Mouse (Mus musculus): ENCODE results near the gene Chic2.

Chic2 gene

DNA sequence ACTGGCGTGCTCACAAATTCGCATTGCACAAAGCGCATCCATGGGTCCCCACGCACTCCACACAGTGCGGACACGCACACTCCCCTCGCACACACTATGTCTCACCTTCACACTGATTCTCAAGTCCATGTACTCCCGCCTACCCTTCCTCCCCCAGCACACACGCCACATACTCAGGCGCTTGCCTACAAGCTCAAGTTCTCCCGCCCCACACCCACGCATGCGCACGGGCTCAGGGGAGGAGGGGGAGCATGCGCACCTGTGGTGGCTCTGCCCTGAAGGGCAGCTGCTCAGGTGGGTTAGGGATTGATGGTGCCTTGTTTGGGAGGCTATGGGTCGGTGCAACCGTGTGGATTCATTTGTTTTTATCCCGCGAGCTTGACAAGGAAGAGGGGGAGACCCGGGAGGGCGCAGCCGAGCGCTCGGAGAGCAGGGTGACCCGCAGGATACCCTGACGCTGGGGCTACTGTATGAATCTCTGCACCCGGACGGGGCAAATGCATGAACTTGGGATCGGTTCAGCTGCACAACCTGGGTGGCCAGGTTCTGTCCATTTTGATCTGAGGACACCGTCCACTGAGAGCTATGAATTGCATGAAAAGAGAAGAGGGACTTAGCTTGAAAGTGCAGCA, 22.7 kb upstream of the Chic2 start:
- peak; percentile 77 for DNase-seq (ENCODE audit: low spot score)

DNA sequence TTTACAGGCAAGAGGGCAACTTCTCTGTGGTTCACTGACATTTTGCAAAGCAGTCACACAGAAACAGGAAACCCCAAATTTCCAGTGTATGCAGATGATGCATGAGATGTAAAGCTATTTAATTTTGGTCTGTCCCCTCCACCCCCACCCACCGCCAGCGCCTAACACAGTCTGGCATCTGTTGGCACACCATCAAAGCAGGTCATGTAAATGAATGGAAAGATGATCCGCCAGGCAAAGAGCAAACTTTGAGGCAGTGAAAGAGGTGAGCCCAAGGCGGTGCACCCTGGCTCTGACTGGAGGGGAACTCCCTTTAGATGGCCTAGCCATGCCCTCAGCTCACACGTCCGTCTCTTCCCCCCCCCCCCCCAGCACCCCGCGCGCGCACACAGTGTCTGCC, 22.1 kb upstream of the Chic2 start:
- DNase-seq (ENCODE audit: low spot score) = no peak

DNA sequence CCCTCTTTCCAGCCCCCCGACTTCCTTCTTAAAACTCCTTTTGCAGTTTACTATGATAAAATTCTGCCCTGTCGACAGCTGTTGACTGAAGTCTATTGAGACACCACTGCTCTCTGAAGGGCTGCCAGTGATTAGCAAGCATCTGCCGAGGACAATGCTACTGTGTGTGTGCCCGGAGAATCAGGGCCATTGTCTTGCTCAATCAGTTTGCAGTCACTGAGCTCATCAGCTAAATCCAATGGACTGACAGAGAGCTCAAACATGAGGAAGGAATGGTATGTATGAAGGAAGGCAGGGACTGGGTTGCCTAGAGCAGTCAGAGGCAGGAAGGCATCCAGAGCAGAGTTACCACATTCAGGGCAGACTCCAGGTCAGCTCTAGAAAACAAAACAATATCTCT, 18.6 kb upstream of the Chic2 start:
- peak; percentile 11 for DNase-seq (ENCODE audit: low spot score)

DNA sequence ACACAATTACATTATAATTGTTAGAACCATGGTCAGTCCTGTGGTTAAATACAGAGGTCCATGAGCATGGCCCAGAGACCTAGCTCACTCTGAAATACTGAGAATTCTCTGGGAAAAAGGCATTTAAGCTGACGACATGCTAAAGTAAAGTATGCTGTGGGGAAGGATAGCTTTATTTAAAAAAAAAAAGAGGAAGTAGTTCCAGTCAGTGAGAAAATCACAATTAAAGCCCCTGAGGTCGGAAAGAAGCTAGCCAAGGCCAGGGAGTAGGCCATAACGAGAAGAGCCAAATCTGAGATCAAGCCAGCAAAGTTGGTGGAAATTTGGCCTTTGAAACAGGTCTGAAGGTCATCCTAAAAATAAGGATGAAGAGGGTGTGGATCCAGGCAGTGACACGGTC, 6.5 kb upstream of the Chic2 start:
- no peak for DNase-seq (ENCODE audit: low spot score)

DNA sequence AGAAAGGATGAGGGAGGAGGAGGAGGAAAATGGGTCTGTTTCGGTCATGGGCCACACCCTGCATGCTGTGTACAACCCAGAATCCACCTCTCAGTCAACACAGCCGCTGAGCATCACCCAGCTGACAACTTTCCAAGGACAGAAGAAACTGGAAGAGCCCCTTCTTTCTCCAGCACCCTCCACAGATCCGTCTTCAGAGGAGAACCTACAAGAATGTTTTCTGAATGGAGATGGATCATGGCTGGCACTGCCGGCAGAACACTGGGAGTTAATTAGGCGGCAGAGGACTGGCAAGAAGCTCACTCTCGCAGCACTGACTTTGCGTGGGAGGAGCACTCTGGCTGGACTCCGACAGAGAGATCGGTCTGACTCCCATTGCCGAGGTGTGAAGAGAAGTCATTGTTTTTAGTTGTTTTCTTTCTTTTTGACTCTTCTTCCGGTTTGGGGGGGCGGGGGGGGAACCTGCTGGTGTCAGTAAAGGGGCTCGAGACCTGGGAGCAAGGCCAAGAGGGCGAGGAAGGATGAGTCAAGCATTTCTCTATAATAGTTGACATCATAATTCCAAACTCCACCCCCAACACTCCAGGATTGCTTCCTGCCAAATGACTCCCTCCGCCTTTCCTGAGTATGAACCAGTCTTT, 2.2 kb upstream of the Chic2 start:
- DNase-seq (ENCODE audit: low spot score) = no peak

DNA sequence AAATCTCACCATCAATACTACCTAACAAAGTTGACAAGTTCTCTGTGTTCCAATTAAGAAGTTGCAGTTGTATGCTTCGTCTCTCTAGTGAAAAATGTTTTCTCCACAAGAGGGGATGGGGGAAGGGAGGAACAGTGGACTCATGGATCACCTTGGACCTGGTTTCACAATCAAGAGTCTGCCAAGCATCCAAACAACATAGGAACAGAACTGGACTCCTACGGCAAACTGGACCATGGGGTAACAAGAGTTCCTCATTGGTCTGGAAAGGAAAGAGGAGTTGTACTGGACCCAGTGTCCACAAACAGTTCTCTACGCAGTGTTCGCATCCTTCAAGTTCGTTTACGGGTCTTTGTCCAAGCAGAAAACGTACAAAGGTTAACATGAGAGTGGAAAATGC, 797 bp upstream of the Chic2 start:
- no peak for DNase-seq (ENCODE audit: low spot score)

DNA sequence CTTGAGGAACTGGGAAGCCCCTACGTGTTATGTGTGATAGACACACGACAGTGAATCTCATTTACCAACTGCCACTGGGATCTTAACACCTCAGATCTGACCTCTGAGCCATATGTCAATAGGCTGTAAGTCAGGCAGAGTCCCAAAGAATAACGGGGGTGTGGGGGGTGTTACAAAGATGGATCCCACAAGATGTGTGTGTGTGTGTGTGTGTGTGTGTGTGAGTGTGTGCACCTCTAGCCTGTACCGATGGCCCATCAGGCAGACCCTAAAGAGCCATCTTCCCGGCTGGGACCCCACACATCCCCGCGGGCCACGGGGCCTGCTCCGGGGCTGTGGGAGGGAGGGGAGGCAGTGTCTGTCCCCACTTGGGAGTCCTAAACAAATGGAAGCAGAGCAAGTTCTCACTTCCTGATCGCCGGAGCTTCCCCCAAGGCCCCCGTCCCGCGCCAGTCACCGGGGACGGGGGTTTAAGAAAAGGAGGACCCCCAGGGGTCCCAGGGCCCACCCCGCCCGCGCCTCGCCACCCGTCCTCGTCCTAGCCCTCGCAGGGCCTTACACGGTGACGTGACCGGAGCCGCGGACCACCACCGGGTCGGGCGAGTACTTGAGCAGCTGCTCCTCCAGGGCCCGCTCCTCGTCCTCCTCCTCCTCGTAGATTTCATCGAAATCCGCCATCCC, 813 bp downstream of the Chic2 start:
- DNase-seq (ENCODE audit: low spot score) = no peak

DNA sequence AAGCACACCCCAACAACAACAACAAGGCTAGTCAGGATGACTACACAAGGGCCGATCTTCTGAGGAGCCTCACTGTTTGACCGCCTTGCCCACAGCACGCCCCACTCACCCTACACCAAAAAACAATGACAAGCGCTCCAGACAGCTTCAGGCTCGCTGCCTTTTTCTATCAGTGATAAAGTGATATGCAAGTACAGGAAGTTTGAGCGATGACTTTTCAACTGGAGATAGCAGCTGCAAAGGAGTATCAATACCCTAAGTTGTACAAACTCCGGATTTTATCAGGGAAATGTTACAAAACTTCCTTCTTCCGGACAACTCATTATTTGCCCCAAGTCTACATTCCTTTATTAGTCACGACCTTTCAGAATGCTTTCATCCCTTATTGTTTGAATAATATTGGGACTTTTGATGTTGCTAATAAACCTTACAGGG, 1.5 kb downstream of the Chic2 start:
- DNase-seq (ENCODE audit: low spot score) = no peak

DNA sequence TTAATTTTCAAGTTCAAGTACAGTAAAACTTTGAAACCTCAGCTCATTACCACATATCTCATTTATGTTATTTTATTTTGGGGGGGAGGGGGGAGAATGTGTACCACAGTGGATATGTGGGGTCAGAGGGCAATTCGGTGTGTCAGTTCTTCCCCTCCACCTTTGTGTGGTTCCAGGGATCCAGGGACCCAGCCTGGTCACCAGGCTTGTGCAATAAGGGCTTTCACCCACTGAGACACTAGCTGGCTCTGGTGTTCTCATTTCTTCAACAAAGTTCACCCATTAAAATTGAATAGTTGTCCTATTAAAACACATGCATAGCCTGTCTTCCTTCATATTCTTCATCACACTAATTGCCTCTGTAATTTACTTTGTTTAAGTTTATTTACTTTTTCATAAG, 5.3 kb downstream of the Chic2 start:
- no peak for DNase-seq (ENCODE audit: low spot score)

DNA sequence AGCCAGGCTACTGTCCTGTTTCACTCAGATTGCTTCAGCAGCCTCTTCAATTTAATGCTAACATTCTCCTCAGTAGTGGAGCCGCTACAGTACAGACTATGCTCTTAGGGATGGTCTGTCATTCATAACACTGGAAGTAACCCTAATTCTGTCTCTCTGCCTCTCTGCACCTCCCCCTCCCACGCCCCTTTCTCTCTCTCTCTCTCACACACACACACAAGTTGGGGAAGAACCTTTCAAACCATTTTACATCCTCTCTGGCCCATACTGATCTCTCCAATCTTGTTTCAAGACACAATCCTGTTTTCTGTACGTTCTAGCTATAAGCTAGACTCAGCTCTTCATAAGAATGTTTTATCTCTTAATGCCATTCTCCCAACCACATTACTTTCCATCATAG, 9.1 kb downstream of the Chic2 start:
- no peak for DNase-seq (ENCODE audit: low spot score)

DNA sequence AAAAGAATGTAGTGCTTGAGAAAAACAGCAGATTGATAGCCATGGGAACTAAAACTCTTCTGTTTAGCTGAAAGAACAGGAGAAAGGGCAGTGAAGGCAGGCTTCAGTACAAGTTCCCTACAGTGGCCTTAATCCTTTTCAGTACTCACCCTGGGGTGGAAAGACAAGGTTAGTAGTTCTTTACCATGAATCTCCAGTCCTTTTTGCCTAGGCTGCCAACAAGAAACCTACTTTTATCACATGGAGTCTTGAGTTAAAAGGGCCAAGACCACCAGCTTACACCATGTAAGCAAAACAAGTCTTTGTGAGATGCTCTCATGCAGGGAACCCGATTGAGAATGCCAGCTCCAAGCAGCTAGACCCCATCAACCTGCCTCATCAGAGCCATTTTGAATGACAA, 29.8 kb downstream of the Chic2 start:
- no peak for DNase-seq (ENCODE audit: low spot score)

DNA sequence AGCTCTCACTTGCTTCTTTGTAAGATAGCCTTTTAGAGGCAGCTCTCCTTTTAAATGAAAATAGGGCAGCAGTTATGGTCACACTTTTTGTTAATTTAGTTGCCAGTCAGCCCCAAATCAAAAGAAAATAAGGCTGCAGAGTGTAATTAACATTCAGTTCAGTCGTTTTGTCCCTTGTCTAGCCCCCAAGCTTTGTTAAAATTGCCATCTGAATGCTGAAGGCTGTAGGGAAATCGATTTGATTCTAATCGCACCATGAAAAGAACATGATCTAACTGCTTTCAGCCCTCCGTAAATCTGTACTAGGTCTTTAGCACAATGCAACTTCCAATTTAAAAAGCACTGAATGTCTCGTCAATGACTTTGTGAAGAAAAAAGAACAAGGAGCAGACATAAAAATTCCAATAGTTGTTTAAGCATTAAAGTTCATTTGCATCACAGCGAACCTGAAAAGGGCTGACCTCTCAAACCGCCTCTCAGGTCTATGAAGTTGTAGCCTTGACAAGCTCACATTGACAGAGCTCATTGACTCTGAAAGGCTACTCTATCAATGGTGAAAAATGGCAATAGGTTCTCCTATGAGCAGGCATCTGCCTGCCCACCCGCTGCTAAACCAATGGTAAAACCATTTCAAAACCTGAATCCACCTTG, 31.7 kb downstream of the Chic2 start:
- peak; percentile 65 for DNase-seq (ENCODE audit: low spot score)

DNA sequence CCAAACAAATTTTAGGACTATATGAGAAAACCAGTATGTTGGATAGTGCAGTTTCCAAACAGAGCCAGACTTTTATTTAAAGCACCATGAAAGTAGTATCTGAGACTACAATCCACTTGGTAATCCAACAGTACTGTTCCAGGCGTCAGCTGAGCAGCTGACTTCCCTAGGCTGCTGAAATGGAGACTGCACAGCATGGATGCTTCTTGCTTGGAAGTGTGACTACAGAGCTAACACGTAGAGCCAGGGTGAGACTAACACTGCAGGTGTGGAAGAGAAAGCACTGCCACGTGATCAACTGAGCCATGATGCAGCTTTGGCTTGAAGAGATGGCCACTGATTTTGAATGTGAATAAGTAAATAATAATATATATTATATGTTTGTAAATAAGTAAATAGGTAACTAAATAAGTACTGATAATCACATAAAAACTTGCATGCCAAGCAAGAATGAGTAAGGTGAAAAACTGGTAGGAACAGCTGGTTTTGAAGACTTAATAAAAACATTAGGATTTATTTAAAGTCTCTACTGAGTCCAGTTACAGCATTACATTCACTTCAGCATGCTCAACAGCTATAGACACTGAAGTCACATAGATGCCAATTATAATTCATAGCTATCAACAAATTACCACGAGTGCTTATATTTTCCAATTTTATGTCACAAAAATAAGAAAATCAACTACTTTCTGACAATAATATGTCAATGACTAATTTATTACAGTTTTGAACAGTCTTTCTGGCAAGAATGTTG, 32.4 kb downstream of the Chic2 start:
- peak; percentile 41 for DNase-seq (ENCODE audit: low spot score)

DNA sequence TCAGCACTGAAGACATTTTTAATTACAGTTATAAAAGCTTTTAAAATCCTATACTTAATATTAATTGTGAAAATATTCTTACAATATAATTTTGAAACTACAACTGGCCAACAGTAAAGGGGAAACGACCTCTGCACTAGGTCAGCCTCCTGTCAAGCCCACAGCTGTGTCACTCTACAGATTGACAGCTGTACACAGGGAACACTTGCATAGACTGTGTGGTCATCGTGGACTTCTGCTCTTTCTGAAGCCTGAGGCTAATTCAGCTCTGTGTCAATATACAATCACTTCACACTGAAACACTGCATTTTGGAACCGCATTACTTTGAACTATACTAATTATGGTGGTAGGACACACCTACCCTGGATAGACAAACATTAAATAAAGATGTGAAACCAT, 39.8 kb downstream of the Chic2 start:
- DNase-seq (ENCODE audit: low spot score) = no peak

DNA sequence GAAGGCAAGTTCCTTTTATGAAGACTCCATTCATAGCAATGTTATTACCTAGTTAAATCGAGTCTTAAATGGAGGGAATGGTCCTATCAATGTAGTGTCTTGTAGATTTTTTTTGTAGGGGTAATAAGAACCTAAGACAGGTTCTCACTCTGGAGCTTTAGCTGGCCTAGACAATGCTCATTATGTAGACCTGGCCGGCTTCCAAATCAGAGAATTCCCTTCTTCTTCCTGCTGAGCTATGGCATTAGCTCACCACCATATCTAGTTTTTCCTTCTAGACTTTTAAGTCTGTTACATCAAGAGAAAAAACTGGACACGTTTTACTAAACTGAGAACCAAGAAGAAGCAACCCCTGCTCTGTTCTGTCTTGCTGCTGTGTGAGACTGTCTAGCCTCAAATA, 42.5 kb downstream of the Chic2 start:
- DNase-seq (ENCODE audit: low spot score) = no peak

DNA sequence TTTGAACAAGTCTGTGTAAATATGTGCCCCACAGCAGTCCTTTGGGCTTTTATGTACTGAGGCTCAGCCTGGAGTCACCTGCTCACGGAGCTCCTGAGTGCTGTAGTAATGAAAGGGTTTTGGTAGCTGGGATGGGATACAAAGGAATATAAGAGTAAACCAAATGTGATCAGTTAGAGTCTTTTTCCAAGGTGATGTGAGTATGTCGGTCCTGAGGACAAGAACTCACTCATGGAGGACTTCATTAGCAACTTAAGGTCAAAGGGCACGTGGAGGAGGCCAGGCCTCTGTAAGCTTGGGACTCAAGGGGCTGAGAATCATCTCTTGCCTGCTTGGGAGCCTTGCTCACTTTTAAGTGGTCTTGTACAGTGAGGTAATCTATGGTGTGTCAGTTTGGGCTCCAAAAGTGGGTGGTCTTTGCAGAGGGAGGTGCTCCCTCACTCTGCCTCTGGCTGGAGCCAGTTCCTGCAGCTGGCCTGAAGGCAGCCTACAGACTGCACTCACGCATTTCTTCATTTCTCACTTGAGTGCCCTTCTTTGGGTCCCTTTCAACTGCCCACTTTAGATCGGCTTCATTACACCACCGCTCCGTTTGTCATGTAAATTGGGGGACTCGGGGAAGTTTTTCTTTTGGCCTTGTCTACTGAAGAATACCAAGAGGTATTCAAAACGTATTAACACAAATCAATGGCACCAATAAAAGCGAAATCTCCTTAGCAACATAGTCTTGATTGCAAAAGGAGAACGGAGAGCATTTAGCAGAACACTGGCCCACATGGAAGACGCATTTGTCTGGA, 45.7 kb downstream of the Chic2 start:
- DNase-seq (ENCODE audit: low spot score) = peak; percentile 79

DNA sequence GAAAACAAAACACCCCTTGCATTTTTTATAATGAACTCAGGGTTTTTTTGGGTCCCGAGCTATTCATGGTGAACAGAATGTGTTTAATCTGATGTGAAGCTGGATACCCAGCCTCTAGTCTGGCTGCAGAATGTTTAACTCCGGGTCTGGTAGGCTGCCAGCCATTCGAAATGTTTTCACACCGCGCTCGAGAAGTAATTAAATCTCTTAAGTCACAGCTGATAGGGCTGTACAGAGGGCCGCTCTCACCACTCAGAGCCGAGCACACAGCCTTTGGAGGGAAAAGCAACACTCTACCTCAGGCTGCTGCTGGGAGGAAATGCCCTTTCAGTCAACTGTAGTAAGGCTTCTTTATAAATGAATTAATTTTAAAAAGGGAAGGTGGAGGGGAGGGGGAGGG, 49.6 kb downstream of the Chic2 start:
- DNase-seq (ENCODE audit: low spot score) = no peak

DNA sequence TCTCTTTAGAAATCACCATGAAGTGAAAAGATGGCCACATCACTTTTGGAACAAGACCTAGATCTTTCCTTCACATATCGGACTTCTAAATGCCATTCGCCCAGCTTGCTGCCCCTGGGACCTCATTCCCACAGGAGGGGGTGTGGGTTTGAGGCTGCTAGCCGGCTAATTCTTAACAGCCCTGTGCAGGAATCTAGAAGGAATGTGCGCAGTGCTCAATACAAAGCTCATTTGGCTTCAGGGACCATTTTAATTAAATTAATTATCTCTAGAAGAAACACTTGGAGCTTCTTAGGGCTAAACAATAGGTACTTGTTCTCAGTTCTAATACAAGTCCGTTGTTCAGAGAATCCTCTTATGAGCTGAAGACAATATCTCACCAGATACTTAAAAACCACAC, 60.5 kb downstream of the Chic2 start:
- DNase-seq (ENCODE audit: low spot score) = no peak

DNA sequence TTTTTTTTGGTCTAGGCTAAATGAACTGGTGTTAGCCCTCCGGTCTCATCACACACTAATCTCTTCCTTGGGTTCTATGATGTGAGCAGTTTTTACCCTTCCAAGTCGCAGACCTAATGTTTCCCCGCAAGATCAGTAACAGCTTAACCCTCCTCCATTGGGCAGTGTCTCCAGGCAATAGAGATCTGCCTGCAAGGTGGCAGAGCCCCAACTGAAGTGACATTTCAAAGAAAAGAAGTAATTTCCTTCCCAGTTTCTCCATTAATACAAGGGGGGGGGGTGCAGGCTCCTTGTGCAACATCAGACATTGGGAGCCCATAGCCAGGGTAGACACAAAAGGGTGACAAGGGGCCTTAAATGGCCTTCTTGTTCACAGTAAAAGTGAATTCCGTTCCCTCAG, 64.0 kb downstream of the Chic2 start:
- DNase-seq (ENCODE audit: low spot score) = no peak

DNA sequence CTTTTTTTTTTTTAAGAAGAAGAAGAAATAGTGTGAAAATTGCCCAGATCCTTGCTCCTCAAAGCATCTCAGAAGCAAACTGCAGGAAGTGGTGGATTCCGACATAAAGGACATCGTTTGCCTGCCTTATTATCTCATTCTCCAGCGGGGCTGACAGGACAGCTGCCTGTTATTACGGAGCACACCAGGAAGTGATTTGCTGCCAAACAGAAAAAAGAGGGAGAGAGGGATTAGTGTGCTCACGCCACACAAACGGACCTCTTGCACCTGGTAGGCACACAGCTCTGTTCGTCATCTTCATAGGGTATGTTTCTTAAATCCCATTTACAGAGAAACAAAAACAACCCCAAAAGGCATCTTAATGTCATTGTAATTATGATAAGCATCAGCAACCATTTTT, 64.4 kb downstream of the Chic2 start:
- peak; percentile 63 for DNase-seq (ENCODE audit: low spot score)

DNA sequence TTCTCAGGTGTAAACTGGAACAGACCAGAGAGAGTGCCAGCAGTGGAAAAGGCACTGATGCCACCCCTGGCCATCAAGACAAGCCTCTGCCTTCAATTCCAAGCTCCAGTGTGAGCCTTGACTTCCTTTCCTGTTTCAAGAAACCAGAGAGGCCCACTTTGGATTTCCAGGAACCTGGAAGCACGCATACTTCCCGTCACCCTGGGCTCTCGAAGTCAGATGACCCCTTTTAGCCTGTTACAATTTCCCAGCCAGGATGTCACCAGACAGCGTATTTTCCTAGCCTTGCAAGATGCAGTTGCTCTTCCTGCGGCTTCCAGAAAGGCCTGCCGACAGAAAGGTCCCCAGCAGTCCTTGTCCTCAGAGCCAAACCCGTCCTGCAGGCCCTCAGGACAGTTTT, 65.0 kb downstream of the Chic2 start:
- no peak for DNase-seq (ENCODE audit: low spot score)

DNA sequence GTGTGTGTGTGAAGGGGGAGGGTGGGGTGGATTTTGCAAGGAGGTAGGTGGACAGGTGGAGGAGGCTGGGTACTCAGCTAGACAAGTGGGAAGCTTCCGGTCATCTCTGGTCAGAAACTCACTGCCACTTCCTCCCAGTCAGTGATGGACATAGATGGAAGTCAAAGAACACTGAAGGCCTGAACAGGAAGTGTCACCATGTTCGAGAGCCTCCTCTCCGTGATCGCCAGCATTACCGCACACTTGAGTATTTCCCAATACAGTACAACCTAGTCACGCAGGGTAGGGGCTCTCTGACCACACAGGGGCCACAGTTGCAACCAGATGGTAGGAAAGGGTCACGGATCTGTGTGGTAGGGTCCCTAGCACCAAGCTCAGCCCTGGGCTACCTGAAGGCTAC, 69.1 kb downstream of the Chic2 start:
- DNase-seq (ENCODE audit: low spot score) = no peak

Data from embryo, embryonic 10 days (tissue).